Mouse (Mus musculus) B cell, adult 2 months (primary cell): ENCODE data around the gene Atp5f1.
A peak's percentile ranks its signal among the peaks of the same experiment; 100 is the strongest.
"Not testable (repeated sequence)": the region's sequence is repeated elsewhere in the genome, so short reads cannot be mapped to it uniquely, and the experiment has no call there.

Experiments used
- DNase-seq, 2 experiments: peaks; one replicate each; pipeline ENCODE4 v3.0.0; 2022

Atp5f1 gene

DNA sequence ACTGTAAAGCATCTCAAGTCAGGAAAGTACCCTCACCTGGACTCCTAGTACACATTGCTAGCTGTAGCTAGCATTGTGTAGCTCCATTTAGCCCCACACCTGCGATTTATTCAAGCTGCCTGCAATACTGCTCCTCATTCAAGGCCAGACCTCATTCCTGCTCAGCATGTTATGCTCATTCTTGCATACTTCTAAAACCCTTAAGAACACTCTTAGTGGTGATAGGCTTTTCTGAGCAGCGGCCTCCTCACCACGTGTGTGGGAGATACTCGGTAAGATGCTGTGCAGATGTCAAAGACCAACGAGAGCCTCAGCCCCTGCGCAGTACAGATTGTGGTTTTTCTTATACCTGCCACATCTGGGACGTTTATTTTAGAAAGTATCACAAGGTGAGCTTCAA, 30.1 kb downstream of the Atp5f1 start:
- no peak for DNase-seq

DNA sequence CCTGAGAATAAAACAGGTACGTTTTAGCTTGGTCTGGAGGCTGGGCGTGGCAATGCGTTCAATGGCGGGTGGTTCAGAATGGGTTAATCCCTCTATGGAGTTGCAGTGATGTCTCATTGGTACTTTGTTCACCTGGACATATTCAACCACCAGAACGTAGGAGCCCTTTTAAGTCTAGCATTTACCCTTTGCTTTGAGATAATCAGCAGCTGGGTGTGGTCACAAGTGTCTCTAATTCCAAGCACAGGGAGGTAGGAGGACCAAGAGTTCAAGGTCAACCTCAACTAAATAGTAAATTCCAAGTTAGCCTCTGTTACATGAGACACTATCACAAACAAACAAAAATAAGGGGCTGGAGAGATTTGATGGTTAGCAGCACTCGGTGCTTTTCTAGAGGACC, 31.1 kb downstream of the Atp5f1 start:
- no peak for DNase-seq

DNA sequence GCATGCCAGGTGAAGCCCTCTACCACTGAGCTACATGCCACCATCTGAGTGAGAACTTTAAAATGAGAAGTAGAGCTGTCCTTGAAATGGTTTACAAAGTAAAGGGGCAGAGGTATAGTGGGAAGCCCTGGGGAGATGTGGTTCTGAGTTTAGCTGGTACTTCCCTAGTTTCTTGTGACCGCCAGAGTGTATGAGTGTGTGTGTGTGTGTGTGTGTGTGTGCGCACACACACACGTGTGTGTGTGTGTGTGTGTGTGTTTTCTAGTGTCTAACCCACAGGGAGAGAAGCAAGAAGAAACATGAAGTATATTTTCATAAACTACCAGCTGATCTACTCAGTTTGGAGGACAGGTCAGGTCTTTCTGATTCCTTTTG, 31.7 kb downstream of the Atp5f1 start:
- DNase-seq, result peak in 1 of 2 experiments; percentile 42

DNA sequence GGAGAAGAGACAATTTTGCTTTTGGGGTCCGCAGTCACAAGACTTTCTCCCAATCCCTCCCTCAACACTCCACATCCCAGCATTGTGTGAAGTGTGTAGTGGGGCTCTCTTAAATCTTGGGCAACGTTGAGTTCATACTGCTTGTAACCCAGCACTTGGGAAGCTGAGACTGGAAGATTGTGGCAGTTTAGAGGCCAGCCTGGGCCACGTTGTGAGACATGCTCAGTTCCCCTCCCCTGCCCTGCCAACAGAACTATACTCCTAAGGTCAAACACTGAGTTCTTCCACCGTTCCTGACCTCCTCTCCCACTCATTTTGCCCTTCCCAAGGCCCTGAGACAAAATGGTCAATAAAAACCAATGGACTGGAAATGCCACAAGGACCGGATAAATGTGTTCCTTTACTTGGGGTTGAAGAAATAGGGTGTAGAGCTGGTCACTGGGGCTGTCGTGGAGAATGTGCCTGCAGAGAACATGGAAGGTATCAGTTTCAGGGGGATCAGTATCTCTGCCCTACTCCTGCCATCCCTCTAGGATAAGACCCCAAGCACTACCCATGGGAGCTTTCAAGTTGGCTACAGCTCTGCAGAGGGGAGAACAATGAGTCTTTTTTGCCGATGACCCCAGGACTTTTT, 32.2 kb downstream of the Atp5f1 start:
- DNase-seq, result no peak

DNA sequence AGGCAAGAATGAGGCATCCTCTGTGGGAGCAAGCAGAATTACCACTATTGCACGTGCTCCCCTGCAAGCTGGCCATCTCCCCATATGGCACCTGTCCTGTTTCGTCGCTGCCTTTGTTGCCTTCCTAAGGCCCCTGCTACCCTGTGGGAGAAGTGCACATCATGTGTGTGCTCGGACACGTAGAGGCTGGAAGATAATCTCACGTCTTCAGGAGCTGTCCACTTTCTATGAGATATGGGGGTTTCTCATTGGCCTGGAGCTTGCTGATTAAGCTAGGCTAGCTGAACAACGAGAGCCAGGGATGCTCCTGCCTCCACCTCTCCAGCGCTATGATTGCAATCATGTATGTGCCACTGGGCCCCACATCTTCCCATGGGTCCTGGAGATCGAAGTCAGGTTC, 35.3 kb downstream of the Atp5f1 start:
- no peak for DNase-seq

DNA sequence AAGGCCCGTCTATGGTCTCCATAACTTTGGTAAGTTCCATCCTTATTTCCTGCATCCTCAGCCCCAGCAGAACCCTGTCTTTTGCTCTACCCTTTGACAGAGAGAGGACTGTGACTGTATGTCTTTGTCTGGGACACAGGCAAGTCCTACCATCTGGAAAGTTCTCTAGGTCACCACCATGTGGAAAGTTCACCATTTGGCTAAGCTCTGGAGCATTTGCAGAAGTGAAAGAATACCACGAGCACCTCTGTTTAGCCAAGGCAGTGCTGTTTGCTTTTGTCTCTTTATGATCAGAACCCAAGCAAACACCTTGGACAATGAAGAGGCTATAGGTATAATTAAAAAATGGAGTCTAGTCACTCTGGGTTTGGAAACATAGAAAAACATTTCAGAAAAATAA, 37.9 kb downstream of the Atp5f1 start:
- DNase-seq, result peak; percentile 31 to 36

- not testable (repeated sequence) for DNase-seq
Observed at GRCm38 (mm10) chr3:105920743-105921142, 39.2 kb downstream of the Atp5f1 start.

- DNase-seq, result no peak
Observed at GRCm38 (mm10) chr3:105918355-105918745, 41.5 kb downstream of the Atp5f1 start.

- no peak for DNase-seq
Observed at GRCm38 (mm10) chr3:105917656-105918354, 42.1 kb downstream of the Atp5f1 start.

DNA sequence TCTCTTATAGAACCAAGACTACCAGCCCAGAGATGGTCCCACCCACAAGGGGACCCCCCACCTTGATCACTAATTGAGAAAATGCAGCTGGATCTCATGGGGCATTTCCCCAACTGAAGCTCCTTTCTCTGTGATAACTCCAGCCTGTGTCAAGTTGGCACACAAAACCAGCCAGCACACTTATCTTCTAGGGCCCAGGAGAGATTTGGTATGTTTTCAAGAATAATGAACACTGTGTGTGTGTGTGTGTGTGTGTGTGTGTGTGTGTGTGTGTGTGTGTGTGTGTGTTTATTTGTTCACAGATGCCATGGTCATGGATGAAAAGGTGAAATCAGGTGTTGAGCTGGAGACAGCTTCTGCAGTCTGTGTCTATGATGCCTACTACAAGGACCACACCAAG, 43.4 kb downstream of the Atp5f1 start:
- not testable (repeated sequence) for DNase-seq

GRCm38 (mm10) chr3:105915281-105915680, 44.6 kb downstream of the Atp5f1 start:
- DNase-seq, result no peak

DNA sequence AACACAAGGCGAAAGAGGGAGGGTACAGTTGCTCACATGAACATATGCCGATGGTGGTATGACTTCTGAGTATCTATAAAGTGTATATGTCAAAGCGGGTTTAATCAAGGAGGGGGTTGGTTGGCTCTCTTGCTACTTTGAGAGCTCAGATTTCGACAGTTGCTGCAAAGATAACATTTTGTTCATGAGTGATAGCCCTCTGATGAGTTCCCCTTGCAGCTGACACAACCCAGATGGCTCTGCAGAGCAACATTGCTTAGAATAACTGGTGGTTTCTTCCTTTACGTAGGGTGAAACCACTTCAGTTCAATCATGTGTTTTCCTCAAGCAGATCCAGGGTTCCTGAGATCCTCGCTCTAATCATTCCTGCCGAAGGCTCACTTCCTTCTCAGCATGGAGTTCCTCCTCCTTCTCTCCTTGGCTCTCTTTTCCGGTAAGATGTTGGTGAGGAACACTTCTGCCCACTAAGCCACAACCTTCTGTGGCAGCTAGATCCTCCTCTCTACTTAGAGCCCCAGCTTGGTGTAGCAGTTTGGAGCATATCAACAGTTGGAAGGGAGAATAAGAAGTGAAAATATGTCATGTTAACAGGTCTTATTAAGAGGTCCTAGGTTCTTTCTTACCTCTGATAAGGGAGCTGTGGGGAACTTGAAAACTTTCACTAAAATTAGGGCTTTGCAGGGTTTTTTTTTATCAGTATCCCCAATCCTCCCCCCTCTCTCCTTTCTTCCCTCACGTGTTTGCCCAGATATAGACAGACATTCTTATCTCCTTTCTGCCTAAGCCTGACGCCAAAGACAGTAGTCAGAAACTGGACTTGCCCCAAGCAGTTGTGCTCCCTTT, 45.8 kb downstream of the Atp5f1 start:
- no peak for DNase-seq

DNA sequence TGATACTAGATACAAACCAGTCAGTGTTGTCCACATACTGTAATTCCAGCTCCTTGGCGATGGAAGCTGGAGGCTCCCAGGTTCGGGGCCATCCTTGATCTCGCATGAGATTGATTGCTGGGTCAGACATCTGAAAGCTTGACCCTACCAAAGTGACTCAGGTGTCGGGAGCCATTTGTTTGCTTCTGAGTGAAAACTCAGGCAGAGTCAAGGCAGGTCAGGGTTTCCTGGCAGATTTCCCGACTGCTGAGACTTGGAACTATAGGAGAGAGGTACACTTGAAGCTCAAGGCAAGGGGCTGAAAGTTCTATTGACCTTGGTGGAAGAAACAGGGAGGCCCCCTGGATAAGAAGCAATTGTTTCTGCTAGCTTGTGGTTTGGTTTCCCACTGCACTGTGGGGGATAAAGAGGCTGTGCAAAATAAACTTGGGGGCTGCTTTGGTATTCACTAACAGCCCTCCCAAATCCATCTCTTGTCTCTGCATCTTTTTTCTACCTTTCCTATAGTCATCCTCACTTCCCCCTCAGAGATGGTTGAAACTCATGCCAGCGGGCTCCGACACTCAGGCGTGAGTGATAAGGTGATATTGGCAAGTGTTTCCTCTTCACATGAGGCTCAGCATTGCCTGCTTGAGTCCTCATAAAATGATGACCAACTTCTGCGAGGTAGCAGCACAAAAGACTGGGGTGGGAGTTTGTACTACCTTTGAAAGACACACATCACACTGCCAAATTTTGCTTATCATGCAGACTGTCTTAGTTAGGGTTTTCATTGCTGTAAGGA, 47.6 kb downstream of the Atp5f1 start:
- no peak for DNase-seq

- DNase-seq, result peak; percentile 58 to 60
Observed at GRCm38 (mm10) chr3:105910519-105911190, 49.2 kb downstream of the Atp5f1 start.

DNA sequence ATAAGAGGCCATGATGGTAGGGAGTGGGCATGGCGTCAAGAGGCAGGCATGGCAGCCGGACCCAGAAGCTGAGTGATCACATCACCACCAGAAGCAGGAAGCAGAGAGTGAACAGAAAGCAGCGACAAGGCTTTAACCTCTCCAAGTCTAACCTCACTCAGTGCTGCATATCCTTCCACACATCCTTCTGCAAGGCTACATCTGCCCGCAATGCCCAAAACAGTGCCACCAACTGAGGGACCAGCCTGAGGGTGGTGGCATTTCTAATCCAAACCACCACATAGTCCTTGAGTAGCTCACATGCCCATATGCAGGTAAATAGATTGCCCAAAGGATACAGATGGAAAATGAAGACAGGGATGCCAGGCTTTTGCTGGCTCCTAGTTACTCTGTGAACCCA, 50.9 kb downstream of the Atp5f1 start:
- no peak for DNase-seq

DNA sequence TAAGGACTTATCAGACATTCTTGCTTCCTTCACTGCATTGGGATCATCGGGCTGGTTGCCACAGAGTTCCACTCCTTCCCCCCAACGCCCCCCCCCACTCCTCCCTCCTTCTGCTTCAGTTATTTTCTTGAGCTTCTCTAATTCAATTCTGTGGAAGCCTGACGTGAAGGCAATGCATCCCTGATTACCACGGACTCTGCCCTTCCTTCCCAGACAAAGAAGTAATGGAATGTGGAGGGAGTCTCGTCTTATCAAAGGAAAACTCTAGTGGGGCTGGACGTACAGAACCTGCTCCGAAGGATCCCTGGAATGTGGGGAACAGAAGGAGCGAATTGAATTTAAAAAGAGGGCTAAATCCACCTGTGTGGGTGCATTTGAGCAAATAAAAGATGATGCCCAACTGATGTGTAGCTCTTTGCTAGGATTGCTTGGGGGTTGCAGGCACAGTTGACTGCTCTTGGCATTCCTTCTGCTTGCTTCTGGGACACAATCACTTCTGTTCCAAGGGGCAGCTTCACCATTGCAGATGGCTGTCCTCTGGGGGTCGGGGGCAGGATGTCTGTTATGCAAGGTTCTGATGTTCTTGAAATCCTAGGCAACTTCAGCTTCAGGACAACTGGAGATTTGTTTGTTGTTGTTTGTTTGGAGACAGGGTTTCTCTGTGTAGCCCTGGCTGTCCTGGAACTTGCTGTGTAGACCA, 51.8 kb downstream of the Atp5f1 start:
- DNase-seq, result no peak

DNA sequence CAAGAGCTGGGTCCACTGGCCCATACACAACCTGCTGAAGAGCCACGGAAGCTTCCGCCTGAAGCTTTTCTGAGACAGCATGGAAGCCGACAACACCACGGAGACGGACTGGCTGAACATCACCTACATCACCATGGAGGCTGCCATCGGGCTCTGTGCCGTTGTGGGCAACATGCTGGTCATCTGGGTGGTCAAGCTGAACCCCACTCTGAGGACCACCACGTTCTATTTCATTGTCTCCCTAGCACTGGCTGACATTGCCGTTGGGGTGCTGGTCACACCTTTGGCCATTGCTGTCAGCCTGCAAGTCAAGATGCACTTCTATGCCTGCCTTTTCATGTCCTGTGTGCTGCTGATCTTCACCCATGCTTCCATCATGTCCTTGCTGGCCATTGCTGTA, 55.2 kb downstream of the Atp5f1 start:
- DNase-seq, result no peak

DNA sequence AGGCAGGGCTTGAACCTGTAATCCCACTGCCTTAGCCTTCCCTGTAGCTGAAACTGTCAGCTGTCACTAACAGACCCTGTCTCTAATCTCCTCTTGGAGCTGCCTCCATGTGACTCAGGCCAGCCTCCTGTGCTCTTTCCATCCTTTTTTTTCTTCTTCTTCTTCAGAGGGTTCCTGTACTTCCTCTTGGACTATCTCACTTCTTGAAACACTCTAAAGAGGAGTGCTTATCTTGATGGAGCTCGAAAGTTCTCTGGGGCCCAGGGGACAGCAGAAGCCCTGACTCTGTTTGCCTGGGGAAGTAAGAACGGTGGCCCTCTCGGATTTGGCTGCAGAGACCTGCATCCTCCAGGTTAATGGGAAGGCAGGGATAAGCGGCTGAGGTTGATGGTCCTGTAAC, 55.7 kb downstream of the Atp5f1 start:
- DNase-seq, result no peak

GRCm38 (mm10) chr3:105901468-105901867, 58.4 kb downstream of the Atp5f1 start:
- no peak for DNase-seq

GRCm38 (mm10) chr3:105900716-105901115, 59.2 kb downstream of the Atp5f1 start:
- DNase-seq, result peak; percentile 71 to 76

DNA sequence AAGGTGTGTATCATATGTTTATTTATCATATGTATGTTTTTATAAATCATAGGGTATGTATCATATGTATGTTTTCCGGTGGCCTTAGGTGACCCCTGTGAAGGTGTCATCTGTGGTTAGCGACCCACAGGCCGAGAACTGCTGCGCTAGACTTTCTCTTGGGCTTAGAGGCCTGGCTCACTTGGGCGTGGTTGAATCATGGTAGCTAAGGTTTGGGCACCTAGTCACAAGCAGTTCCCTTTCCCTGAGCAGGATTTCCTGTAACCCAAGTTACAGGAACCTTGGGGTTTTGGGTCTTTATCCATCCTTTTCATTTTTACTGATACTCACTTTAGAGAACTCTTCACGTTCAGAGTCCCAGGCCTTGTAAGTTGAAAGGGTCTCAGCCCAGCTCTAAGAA, 59.6 kb downstream of the Atp5f1 start:
- peak; percentile 39 to 43 for DNase-seq
